Mouse (Mus musculus): ENCODE measurements around the gene Nsdhl. TPM values are rescaled to one million over a fixed set of nuclear protein-coding genes. Genes with fewer than 3 reads are reported as not detected.
A peak's percentile ranks its signal among the peaks of the same experiment; 100 is the strongest.

Nsdhl gene
- total RNA-seq (2014; rRNA removed) (41.5 and 43.8 TPM in 2 replicates), polyA plus RNA-seq (2015; fragmentation: Nextera tagmentation; extraction: Ambion mirVana) (42.6 and 45.4 TPM in 2 replicates)

DNA sequence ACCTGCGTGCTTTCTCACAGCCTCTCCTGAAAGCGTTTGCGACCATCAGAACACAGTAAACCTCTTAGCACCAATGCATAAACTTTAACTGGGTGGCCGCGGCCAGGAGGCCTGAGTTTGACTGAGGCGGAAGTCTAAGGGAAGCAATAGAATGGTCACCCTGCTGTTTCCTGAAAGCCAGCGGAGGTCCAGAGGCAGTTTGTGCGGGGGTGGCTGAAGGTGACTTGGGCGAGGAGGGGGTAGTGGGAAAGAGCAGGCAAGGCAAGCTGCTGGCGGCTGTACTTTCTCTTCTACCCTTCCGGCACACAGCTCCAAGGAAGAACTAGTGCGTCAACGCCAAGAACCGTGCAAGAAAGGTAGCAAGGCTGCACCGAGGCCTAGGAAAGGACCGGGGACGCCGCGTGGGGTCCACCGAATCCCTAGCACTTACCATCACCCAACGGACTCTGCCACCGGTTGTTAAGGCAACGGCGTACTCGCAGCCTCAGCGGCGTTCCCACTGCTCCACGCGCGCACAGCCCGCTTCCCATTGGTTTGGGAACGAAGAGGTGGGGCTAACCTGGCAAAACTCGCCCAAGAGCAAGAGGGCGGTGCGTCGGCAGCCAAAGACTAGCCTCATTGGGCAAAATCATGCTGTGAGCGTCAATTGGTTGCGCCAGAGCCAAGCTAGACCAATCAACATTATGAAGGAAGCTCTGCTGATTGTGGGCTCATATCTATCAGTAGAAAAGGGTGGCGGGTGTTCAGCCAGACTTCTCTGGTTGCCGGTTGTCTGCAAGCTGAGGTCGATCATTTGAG, at the start of gene Nsdhl, which contains the start of gene Cetn2:
Gene Nsdhl, plus strand, starts transcription at position 674 of the 798 bp plus-strand sequence.
Gene Cetn2, minus strand, starts transcription at position 528 of the 798 bp plus-strand sequence.
- 22% methylated on average over 40 of the region's 41 CpGs for WGBS
- no peaks in the 10 kb centered on the region for H3K9me3 ChIP-seq (ENCODE audit: low read length)
- TF ChIP-seq CTCF (IDR thresholded peaks at IDR 0.05), result peak; percentile 6; the same call in 1 of the 2 replicates
- no peaks in the 10 kb centered on the region for H3K27me3 ChIP-seq (ENCODE audit: insufficient read depth, low read length)
- no peaks in the 10 kb centered on the region for H3K36me3 ChIP-seq (ENCODE audit: insufficient read depth, low read length)
- peak within 1 kb of the TSS; percentile 55 for H3K4me2 ChIP-seq (ENCODE audit: low read depth, low read length, poor library complexity, severe bottlenecking)
- DNase-seq (ENCODE audit: low spot score) (peak; percentile 95), ATAC-seq (ENCODE audit: low FRiP score) (peak; percentile 97)
- H3K9ac ChIP-seq (replicated peaks; ENCODE audit: low read length, poor library complexity, severe bottlenecking), result peak within 1 kb of the TSS; percentile 62
- peak within 1 kb of the TSS; percentile 62 for H3K27ac ChIP-seq (ENCODE audit: low read depth, low read length)
- no peaks in the 10 kb centered on the region for H3K4me1 ChIP-seq (ENCODE audit: insufficient read depth, low read length)
- peak within 1 kb of the TSS; percentile 47 for H3K4me3 ChIP-seq (ENCODE audit: low read depth, low read length)

GRCm38 (mm10) chrX:72895388-72896054, 22.8 kb upstream of the Nsdhl start:
- peak; percentile 78 for DNase-seq (ENCODE audit: low spot score)
- Histone ChIP-seq H3K4me3 (ENCODE audit: low read depth, low read length) (no peak overlapping the region), H3K9ac (replicated peaks; ENCODE audit: low read length, poor library complexity, severe bottlenecking) (no peak overlapping the region), H3K4me1 (ENCODE audit: insufficient read depth, low read length) (no peaks in the 10 kb centered on the region), H3K36me3 (ENCODE audit: insufficient read depth, low read length) (no peaks in the 10 kb centered on the region), H3K4me2 (ENCODE audit: low read depth, low read length, poor library complexity, severe bottlenecking) (no peak overlapping the region), H3K27me3 (ENCODE audit: insufficient read depth, low read length) (no peaks in the 10 kb centered on the region), H3K27ac (ENCODE audit: low read depth, low read length) (peak overlapping the region; percentile 67), H3K9me3 (ENCODE audit: low read length) (no peaks in the 10 kb centered on the region)
- TF ChIP-seq CTCF (IDR thresholded peaks at IDR 0.05), result peak; percentile 12; the same call in 1 of the 2 replicates
- WGBS, result 26% methylated on average over 5 of the region's 5 CpGs
- peak; percentile 91 for ATAC-seq (ENCODE audit: low FRiP score)

DNA sequence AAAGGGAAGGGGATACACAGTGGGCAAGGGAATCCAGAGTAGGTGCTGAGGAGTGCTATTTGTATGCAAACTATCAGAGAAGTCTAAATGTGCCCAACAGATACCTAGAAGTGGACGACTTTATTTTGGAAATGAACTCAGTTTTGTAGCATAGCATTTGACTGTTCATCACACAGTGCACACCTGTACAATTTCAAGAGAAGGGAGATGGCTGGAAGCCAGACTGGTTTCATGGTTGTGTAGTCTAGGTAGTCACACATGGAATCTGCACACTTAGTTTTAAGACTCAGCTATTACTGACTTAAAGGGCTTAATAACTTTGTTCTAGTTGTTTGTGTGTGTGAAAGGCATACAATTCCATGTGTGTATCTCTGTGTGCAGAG, 22.3 kb upstream of the Nsdhl start:
- Histone ChIP-seq H3K27me3 (ENCODE audit: insufficient read depth, low read length) (no peaks in the 10 kb centered on the region), H3K36me3 (ENCODE audit: insufficient read depth, low read length) (no peaks in the 10 kb centered on the region), H3K27ac (ENCODE audit: low read depth, low read length) (no peak overlapping the region), H3K4me1 (ENCODE audit: insufficient read depth, low read length) (no peaks in the 10 kb centered on the region), H3K4me3 (ENCODE audit: low read depth, low read length) (no peak overlapping the region), H3K9ac (replicated peaks; ENCODE audit: low read length, poor library complexity, severe bottlenecking) (no peak overlapping the region), H3K9me3 (ENCODE audit: low read length) (no peaks in the 10 kb centered on the region), H3K4me2 (ENCODE audit: low read depth, low read length, poor library complexity, severe bottlenecking) (no peak overlapping the region)
- DNase-seq (ENCODE audit: low spot score) (no peak), ATAC-seq (ENCODE audit: low FRiP score) (peak; percentile 47; the same call in 1 of the 2 replicates)
- 41% methylated on average over 1 of the region's 1 CpGs for WGBS
- no peak for TF ChIP-seq CTCF (IDR thresholded peaks at IDR 0.05)

- Histone ChIP-seq H3K4me1 (ENCODE audit: insufficient read depth, low read length) (no peaks in the 10 kb centered on the region), H3K27ac (ENCODE audit: low read depth, low read length) (no peak overlapping the region), H3K4me2 (ENCODE audit: low read depth, low read length, poor library complexity, severe bottlenecking) (no peak overlapping the region), H3K27me3 (ENCODE audit: insufficient read depth, low read length) (no peaks in the 10 kb centered on the region), H3K9me3 (ENCODE audit: low read length) (no peaks in the 10 kb centered on the region), H3K4me3 (ENCODE audit: low read depth, low read length) (no peak overlapping the region), H3K36me3 (ENCODE audit: insufficient read depth, low read length) (no peaks in the 10 kb centered on the region), H3K9ac (replicated peaks; ENCODE audit: low read length, poor library complexity, severe bottlenecking) (no peak overlapping the region)
- peak; percentile 26 for DNase-seq (ENCODE audit: low spot score)
- TF ChIP-seq CTCF (IDR thresholded peaks at IDR 0.05), result peak; percentile 66
- 31% methylated on average over 1 of the region's 1 CpGs for whole genome bisulfite sequencing
- no peak for ATAC-seq (ENCODE audit: low FRiP score)
Measured at GRCm38 (mm10) chrX:72902530-72902929, 15.8 kb upstream of the Nsdhl start.

DNA sequence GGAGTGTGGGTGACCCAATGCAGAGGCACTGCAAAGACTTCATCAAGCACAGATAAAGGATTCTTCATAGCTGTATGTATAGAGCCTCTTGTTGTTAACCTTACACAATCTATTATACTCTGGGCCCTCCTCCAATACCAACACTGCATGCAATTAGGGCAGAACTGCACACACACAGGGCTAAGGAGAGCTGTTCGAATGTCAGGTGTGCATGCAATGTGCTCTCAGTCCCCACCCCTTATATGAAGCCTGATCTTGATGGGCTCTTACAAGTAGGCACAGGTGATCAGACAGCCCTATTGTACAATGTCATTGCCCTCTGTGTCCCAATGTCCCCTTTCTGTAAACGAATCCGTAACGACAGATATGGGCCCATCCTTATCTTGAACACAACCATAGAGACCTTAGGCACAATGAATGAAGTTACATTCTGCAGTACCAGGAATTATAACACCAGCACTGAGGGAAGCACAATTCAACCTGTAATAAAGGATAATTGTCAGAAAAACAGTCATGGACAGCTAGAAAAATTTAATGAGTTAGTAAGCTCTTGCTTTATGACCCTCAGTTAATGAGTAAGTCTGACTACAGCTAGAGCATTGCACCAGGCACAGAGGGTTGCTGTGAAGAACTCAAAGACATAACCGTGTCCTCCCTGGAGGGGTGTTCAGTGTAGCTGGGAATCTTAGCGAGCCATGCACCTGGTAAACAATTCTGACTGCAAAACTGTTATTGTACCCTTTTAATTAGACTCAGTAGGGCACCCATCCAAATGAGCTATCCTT, 10.5 kb upstream of the Nsdhl start:
- Histone ChIP-seq H3K9me3 (ENCODE audit: low read length) (no peaks in the 10 kb centered on the region), H3K4me2 (ENCODE audit: low read depth, low read length, poor library complexity, severe bottlenecking) (no peak overlapping the region), H3K27me3 (ENCODE audit: insufficient read depth, low read length) (no peaks in the 10 kb centered on the region), H3K9ac (replicated peaks; ENCODE audit: low read length, poor library complexity, severe bottlenecking) (no peak overlapping the region), H3K27ac (ENCODE audit: low read depth, low read length) (no peak overlapping the region), H3K4me3 (ENCODE audit: low read depth, low read length) (no peak overlapping the region), H3K36me3 (ENCODE audit: insufficient read depth, low read length) (no peaks in the 10 kb centered on the region), H3K4me1 (ENCODE audit: insufficient read depth, low read length) (no peaks in the 10 kb centered on the region)
- ATAC-seq (ENCODE audit: low FRiP score) (peak; percentile 54; the same call in 1 of the 2 replicates), DNase-seq (ENCODE audit: low spot score) (no peak)
- no peak for TF ChIP-seq CTCF (IDR thresholded peaks at IDR 0.05)
- WGBS, result 68% methylated on average over 6 of the region's 6 CpGs

Measured in midbrain, postnatal 0 days (tissue).